Comparison of ENCODE assay signal across 8 mouse cellular contexts in the genomic region with DNA sequence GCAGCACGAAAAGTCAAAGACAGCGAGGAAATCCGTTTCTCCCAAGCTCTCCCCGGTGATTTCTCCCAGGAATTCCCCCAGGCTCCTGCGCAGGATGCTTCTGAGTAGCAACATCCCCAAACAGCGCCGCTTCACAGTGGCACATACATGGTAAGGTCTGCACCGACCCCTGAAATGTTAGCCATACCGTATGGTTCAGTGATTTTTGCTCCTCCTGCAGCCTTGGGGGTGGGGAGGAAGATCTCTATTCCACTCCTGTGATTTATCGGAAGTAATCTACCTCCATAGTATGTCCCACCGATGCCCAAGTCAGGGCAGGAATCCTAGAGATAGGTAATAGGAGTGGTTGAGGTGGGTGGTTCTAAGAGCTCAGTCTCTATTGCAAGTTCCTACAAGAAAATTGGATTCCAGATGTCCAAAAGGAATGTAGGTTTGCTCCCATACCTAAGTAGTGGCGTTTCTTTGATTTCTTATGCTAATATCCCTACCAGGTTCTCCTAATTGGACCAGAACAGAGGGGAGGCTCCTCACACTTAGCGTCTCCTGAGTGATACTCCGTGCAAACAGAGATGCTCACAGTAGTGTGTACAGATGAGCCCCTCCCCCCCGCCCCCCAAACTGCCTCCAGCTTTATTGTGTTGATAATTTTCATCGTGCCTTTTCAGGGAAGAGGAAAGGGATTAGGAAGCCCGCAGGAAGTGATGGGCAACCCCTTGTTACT.
DNase-seq lines count a peak whose midpoint lies in the region; ATAC-seq lines count a peak whose summit lies in the region.

No protein-coding gene starts in this region.

- peak overlapping the region; percentile 53 for H3K9ac ChIP-seq in kidney, embryonic 15.5 days

- peak overlapping the region; percentile 87 for H3K4me2 ChIP-seq in kidney, embryonic 15.5 days

- no peaks in the 10 kb centered on the region for H3K27me3 ChIP-seq in kidney, embryonic 15.5 days
- no peaks in the 10 kb centered on the region for H3K27me3 ChIP-seq in hindbrain, embryonic 10.5 days (ENCODE audit: insufficient read depth, poor library complexity, severe bottlenecking)

- H3K9me3 ChIP-seq in kidney, embryonic 15.5 days (replicated peaks) = no peaks in the 10 kb centered on the region
- H3K9me3 ChIP-seq in hindbrain, embryonic 10.5 days = no peaks in the 10 kb centered on the region

- H3K27ac ChIP-seq in kidney, embryonic 15.5 days = peak overlapping the region; percentile 84
- H3K27ac ChIP-seq in hindbrain, embryonic 10.5 days = peak overlapping the region; percentile 92

- peaks cover 17% of the 10 kb centered on the region for H3K4me1 ChIP-seq in kidney, embryonic 15.5 days
- peaks cover 33% of the 10 kb centered on the region for H3K4me1 ChIP-seq in hindbrain, embryonic 10.5 days (replicated peaks)

- H3K4me3 ChIP-seq in kidney, embryonic 15.5 days (replicated peaks) = peak overlapping the region; percentile 54
- peak overlapping the region; percentile 61 for H3K4me3 ChIP-seq in hindbrain, embryonic 10.5 days

- WGBS in kidney, embryonic 15.5 days = 2% methylated on average over 17 of the region's 17 CpGs
- 1% methylated on average over 17 of the region's 17 CpGs for WGBS in hindbrain, embryonic 10.5 days

- no peak for DNase-seq in kidney, postnatal 10 days
- DNase-seq in ZHBTc4 (ENCODE audit: low read depth, low spot score) = peak; percentile 72
- DNase-seq in hindbrain, embryonic 10.5 days (ENCODE audit: low spot score) = peak; percentile 26
- DNase-seq in mesoderm, embryonic 11.5 days (ENCODE audit: low read depth, low spot score) = peak; percentile 60
- DNase-seq in yolk sac, embryonic 10.5 days (ENCODE audit: low spot score) = no peak
- no peak for DNase-seq in gastrocnemius, postnatal 25 days
- DNase-seq in spleen, postnatal 36 days (ENCODE audit: low spot score in 2 of 2) = no peak

- peak; percentile 82 for ATAC-seq in kidney, embryonic 15.5 days (replicated peaks; ENCODE audit: low FRiP score)

- no peaks in the 10 kb centered on the region for H3K36me3 ChIP-seq in kidney, embryonic 15.5 days
- H3K36me3 ChIP-seq in hindbrain, embryonic 10.5 days = no peaks in the 10 kb centered on the region

Comparison
In these comparisons a context has a peak if more than half of its experiments do, and no peak if none do; other contexts are left out.
1. DNase-seq: peak in ZHBTc4 (single experiment), hindbrain, embryonic 10.5 days (single experiment) and mesoderm, embryonic 11.5 days (single experiment); none in kidney, postnatal 10 days (single experiment), yolk sac, embryonic 10.5 days (single experiment), gastrocnemius, postnatal 25 days (single experiment) and spleen, postnatal 36 days (0 of 2).